Mouse (Mus musculus) CH12.LX (cell line): ENCODE data around the gene Ube2q1. TPM values are rescaled to one million over a fixed set of nuclear protein-coding genes. Genes with fewer than 3 reads are reported as not detected.

Experiments used
- DNase-seq: peaks from one replicate; pipeline ENCODE4 v3.0.0-alpha.2; 2013; ENCODE audit errors: extremely low read depth
- H3K27ac ChIP-seq: 2 replicates; pipeline ENCODE4 v1.5.1; 2012; ENCODE audit warnings: low read depth, mild to moderate bottlenecking, control low read depth, moderate library complexity; ENCODE audit not compliant: insufficient read depth
- H3K27me3 ChIP-seq: replicated peaks from 2 replicates; pipeline ENCODE3; 2012; ENCODE audit warnings: inconsistent platforms
- H3K36me3 ChIP-seq, 2 experiments: replicated peaks in 1 of 2; 2 replicates each; pipeline versions ENCODE3 to v1.6.1; 2012; ENCODE audit warnings: inconsistent platforms in 1 of 2, low read length in 1 of 2, mild to moderate bottlenecking in 1 of 2, mixed read lengths in 1 of 2, moderate library complexity in 1 of 2; ENCODE audit not compliant: control insufficient read depth in 1 of 2, insufficient read depth in 1 of 2
- H3K4me1 ChIP-seq, 2 experiments: 2 replicates each; pipeline ENCODE4 v1.6.1; 2012; ENCODE audit warnings: inconsistent platforms in 1 of 2, moderate library complexity in 1 of 2; ENCODE audit not compliant: insufficient read depth in 2 of 2, control insufficient read depth in 1 of 2
- H3K4me2 ChIP-seq: 2 replicates; pipeline ENCODE4 v1.6.1; 2012; ENCODE audit warnings: low read depth, mild to moderate bottlenecking, control low read depth; ENCODE audit not compliant: poor library complexity, insufficient read depth, severe bottlenecking
- H3K4me3 ChIP-seq, 3 experiments: fragments of 150-350 bp in 1 of 3; sonication (generic) in 1 of 3; replicated peaks in 1 of 3; 2 replicates each; pipeline versions ENCODE3 to v1.5.1; 2011 to 2012; ENCODE audit warnings: low read depth in 2 of 3, low read length in 2 of 3, mild to moderate bottlenecking in 2 of 3, moderate library complexity in 2 of 3, control low read depth in 1 of 3, improper control_type of control experiment in 1 of 3, inconsistent platforms in 1 of 3, mixed read lengths in 1 of 3; ENCODE audit not compliant: poor library complexity in 1 of 3
- H3K79me2 ChIP-seq: replicated peaks from 2 replicates; pipeline ENCODE4 v1.6.1; 2012; ENCODE audit warnings: mild to moderate bottlenecking, moderate library complexity; ENCODE audit not compliant: control insufficient read depth, poor library complexity, insufficient read depth, severe bottlenecking; ENCODE audit errors: extremely low read depth
- H3K9ac ChIP-seq: 2 replicates; pipeline ENCODE4 v1.6.1; 2012; ENCODE audit warnings: low read depth, mild to moderate bottlenecking, control low read depth, moderate library complexity; ENCODE audit not compliant: insufficient read depth
- H3K9me3 ChIP-seq: replicated peaks from 2 replicates; pipeline ENCODE3; 2012; ENCODE audit warnings: low read length, inconsistent platforms, mixed read lengths
- BHLHE40 ChIP-seq: IDR thresholded peaks from 2 replicates; pipeline ENCODE4 v1.6.1; 2011; ENCODE audit warnings: mild to moderate bottlenecking, low read depth, low read length, improper control_type of control experiment
- ELF1 ChIP-seq: IDR thresholded peaks from 2 replicates; pipeline ENCODE4 v1.6.1; 2014; ENCODE audit warnings: low read depth, mild to moderate bottlenecking, inconsistent platforms, low read length, improper control_type of control experiment
- GABPA ChIP-seq: IDR thresholded peaks from 2 replicates; pipeline ENCODE4 v1.6.1; 2012; ENCODE audit warnings: low read depth, low read length, improper control_type of control experiment, inconsistent platforms; ENCODE audit not compliant: insufficient replicate concordance
- HCFC1 ChIP-seq: IDR thresholded peaks from 2 replicates; pipeline ENCODE4 v1.6.1; 2012; ENCODE audit warnings: low read depth, mild to moderate bottlenecking, inconsistent platforms, low read length, improper control_type of control experiment
- JUND ChIP-seq: conservative IDR thresholded peaks from 2 replicates; pipeline ENCODE4 v1.6.1; 2011; ENCODE audit warnings: low read depth, low read length, improper control_type of control experiment
- KAT2A ChIP-seq: IDR thresholded peaks from 2 replicates; pipeline ENCODE4 v1.6.1; 2012; ENCODE audit warnings: low read length, improper control_type of control experiment, inconsistent platforms; ENCODE audit not compliant: insufficient replicate concordance
- MAFK ChIP-seq: IDR thresholded peaks from 2 replicates; pipeline ENCODE4 v1.6.1; 2011; ENCODE audit warnings: low read length, improper control_type of control experiment; ENCODE audit not compliant: insufficient replicate concordance
- MAX ChIP-seq: IDR thresholded peaks from 2 replicates; pipeline ENCODE4 v1.6.1; 2011; ENCODE audit warnings: low read length, improper control_type of control experiment
- MAZ ChIP-seq: IDR thresholded peaks from 2 replicates; pipeline ENCODE4 v1.6.1; 2012; ENCODE audit warnings: low read depth, mild to moderate bottlenecking, inconsistent platforms, low read length, improper control_type of control experiment, moderate library complexity
- MEF2A ChIP-seq: IDR thresholded peaks from 2 replicates; pipeline ENCODE4 v1.6.1; 2014; ENCODE audit warnings: low read depth, mild to moderate bottlenecking, inconsistent platforms, low read length, improper control_type of control experiment, borderline replicate concordance
- MXI1 ChIP-seq: IDR thresholded peaks from 2 replicates; pipeline ENCODE4 v1.6.1; 2011; ENCODE audit warnings: mild to moderate bottlenecking, low read depth, low read length, improper control_type of control experiment
- NRF1 ChIP-seq: IDR thresholded peaks from 2 replicates; pipeline ENCODE4 v1.6.1; 2014; ENCODE audit warnings: low read depth, mild to moderate bottlenecking, inconsistent platforms, low read length, improper control_type of control experiment, moderate library complexity
- RAD21 ChIP-seq: IDR thresholded peaks from 2 replicates; pipeline ENCODE4 v1.6.1; 2011; ENCODE audit warnings: low read depth, mild to moderate bottlenecking, low read length, improper control_type of control experiment, moderate library complexity
- RCOR1 ChIP-seq: conservative IDR thresholded peaks from 2 replicates; pipeline ENCODE4 v1.6.1; 2012; ENCODE audit warnings: low read depth, mild to moderate bottlenecking, inconsistent platforms, low read length, improper control_type of control experiment
- SIN3A ChIP-seq: IDR thresholded peaks from 2 replicates; pipeline ENCODE4 v1.6.1; 2012; ENCODE audit warnings: low read length, improper control_type of control experiment, inconsistent platforms
- SMC3 ChIP-seq: IDR thresholded peaks from 2 replicates; pipeline ENCODE4 v1.6.1; 2011; ENCODE audit warnings: low read depth, low read length, improper control_type of control experiment
- TBP ChIP-seq: conservative IDR thresholded peaks from 2 replicates; pipeline ENCODE4 v1.6.1; 2011; ENCODE audit warnings: low read depth, low read length, improper control_type of control experiment
- TCF12 ChIP-seq: IDR thresholded peaks from 2 replicates; pipeline ENCODE4 v1.6.1; 2014; ENCODE audit warnings: low read depth, mild to moderate bottlenecking, inconsistent platforms, low read length, improper control_type of control experiment
- USF1 ChIP-seq: IDR thresholded peaks from 2 replicates; pipeline ENCODE4 v1.6.1; 2014; ENCODE audit warnings: low read depth, mild to moderate bottlenecking, inconsistent platforms, low read length, improper control_type of control experiment
- ZC3H11A ChIP-seq: IDR thresholded peaks from 2 replicates; pipeline ENCODE4 v1.6.1; 2012; ENCODE audit warnings: low read depth, mild to moderate bottlenecking, inconsistent platforms, low read length, improper control_type of control experiment
- ZKSCAN1 ChIP-seq: IDR thresholded peaks from 2 replicates; pipeline ENCODE4 v1.6.1; 2012; ENCODE audit warnings: low read depth, inconsistent platforms, low read length, improper control_type of control experiment, borderline replicate concordance
- ZMIZ1 ChIP-seq: IDR thresholded peaks from 2 replicates; pipeline ENCODE4 v1.6.1; 2012; ENCODE audit warnings: low read depth, mild to moderate bottlenecking, inconsistent platforms, low read length, improper control_type of control experiment
- dilution Hi-C: fragments of 300-500 bp; cut with MboI; formaldehyde crosslinking; loops from 2 replicates; pipeline ENCODE4 v1.14.3; 2020; ENCODE audit warnings: low sequenced_read_pairs; ENCODE audit not compliant: extremely low pct_unique_long_range_greater_than_20kb, extremely low pct_ligation_motif_present
- in situ Hi-C: fragments of 300-500 bp; cut with MboI; formaldehyde crosslinking; loops from 3 replicates; pipeline ENCODE4 v1.14.3; 2019; ENCODE audit warnings: low sequenced_read_pairs, low pct_ligation_motif_present, low pct_unique_long_range_greater_than_20kb, mixed read lengths
- polyA plus RNA-seq: library from polyadenylated mRNA; unstranded; fragments of >175 nt; gene quantifications from 2 replicates; pipeline ENCODE4 v1.2.1, GENCODE M21; 2012; ENCODE audit warnings: low read depth; ENCODE audit not compliant: insufficient read length
- total RNA-seq, 2 experiments: library from RNA; depleted of rRNA; stranded (reverse); fragments of 300-350 nt in 1 of 2; fragments of >200 nt in 1 of 2; gene quantifications; 2 replicates each; pipeline ENCODE4 v1.2.3; 2012 to 2014

Ube2q1 gene
- total and polyA plus RNA-seq, 3 experiments: 35.4 to 88.8 (median 59.4) TPM

DNA sequence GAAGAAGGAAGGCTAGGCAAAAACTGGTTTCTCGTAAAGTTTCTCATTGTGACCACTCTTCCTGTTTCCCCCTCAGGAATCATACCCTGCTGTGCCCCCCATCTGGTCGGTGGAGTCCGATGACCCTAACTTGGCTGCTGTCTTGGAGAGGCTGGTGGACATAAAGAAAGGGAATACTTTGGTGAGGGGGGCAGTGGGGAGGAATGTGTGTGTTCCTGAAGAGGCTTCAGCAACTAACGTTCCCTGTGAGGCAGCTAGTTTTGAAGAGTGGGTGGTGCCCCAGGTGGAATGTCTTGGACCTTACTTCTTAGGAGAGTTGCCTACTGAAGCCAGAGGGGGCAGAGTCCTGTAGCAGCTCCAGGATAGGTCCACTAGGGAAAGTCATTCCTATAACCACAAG lies 2.6 kb downstream of the Ube2q1 start:
- H3K4me2 ChIP-seq: no peak overlapping the region
- no peaks in the 10 kb centered on the region for H3K27me3 ChIP-seq
- dilution Hi-C loops: no loop called here
- no peak overlapping the region for H3K27ac ChIP-seq
- H3K4me3 ChIP-seq: no peak overlapping the region
- peaks cover 44 to 68% of the 10 kb centered on the region in 2 experiments for H3K36me3 ChIP-seq
- in situ Hi-C loops: loop anchor here (25.0 kb wide), 1 partner anchor 186 kb away; the partner anchor contains the start of gene Atp8b2
- H3K79me2 ChIP-seq: peaks cover 27% of the 10 kb centered on the region
- H3K9ac ChIP-seq: no peak overlapping the region
- TF ChIP-seq NRF1: no peak
- TF ChIP-seq MAX: no peak
- no peak for TF ChIP-seq BHLHE40
- no peak for TF ChIP-seq RCOR1
- TF ChIP-seq MEF2A: no peak
- TF ChIP-seq HCFC1: no peak
- TF ChIP-seq SMC3: no peak
- TF ChIP-seq RAD21: no peak
- no peak for TF ChIP-seq TBP
- TF ChIP-seq ZMIZ1: no peak
- no peak for TF ChIP-seq JUND
- no peak for TF ChIP-seq MAFK
- no peak for TF ChIP-seq MXI1
- TF ChIP-seq USF1: no peak
- no peak for TF ChIP-seq ZKSCAN1
- TF ChIP-seq, all 38 proteins: peak for 0
- peaks cover 15 to 39% of the 10 kb centered on the region in 2 experiments; a peak in 3 of 4 replicates for H3K4me1 ChIP-seq
- no peak for DNase-seq
- H3K9me3 ChIP-seq: no peaks in the 10 kb centered on the region

DNA sequence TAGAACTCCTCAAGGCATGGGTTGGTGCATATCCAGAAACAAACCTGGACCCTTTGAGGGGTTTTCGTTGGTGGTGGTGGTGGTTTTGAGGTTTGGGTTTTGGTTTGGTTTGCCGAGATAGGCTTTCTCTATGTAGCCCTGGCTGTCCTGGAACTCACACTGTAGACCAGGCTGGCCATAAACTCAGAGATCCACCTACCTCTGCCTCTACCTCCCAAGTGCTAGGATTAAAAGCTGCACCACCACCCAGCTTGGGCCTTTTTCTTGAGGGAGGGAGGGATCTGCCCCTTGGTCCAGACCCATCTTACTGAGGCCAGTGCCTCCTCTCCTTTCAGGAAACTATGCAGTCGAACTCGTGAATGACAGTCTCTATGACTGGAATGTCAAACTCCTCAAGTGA lies 6.7 kb downstream of the Ube2q1 start:
- in situ Hi-C loops (loop anchor here (25.0 kb wide), 1 partner anchor 182 kb away; the partner anchor contains the start of gene Atp8b2), dilution Hi-C loops (no loop called here)
- Histone ChIP-seq H3K36me3 (peaks cover 67 to 90% of the 10 kb centered on the region in 2 experiments), H3K27ac (no peak overlapping the region), H3K4me1 (peaks cover 7 to 26% of the 10 kb centered on the region in 2 experiments; a peak in 3 of 4 replicates), H3K4me3 (no peak overlapping the region), H3K27me3 (no peaks in the 10 kb centered on the region), H3K9ac (no peak overlapping the region), H3K4me2 (no peak overlapping the region), H3K9me3 (no peaks in the 10 kb centered on the region), H3K79me2 (peaks cover 8% of the 10 kb centered on the region)
- TF ChIP-seq ELF1 (no peak), KAT2A (no peak), SIN3A (no peak), GABPA (no peak), TBP (no peak), MAFK (no peak), MEF2A (no peak), ZC3H11A (no peak), ZKSCAN1 (no peak), MAZ (no peak), TCF12 (no peak), RAD21 (no peak)
- DNase-seq: no peak
